Mouse (Mus musculus): ENCODE data around the gene Ddx3x.

Ddx3x gene

GRCm38 (mm10) chrX:13263356-13263755 is 17.4 kb upstream of the Ddx3x start:
- CTCF ChIA-PET = no interaction called here
- POLR2A ChIA-PET = interaction anchor here in 1 of 4 experiments (3.4 kb wide), 1 partner anchor 18 kb away, joined by 15 read pairs; the partner anchor contains the start of gene Ddx3x

GRCm38 (mm10) chrX:13275519-13276137 is 5.1 kb upstream of the Ddx3x start:
- ChIA-PET CTCF (no interaction called here), POLR2A (interaction anchor here in 1 of 4 experiments (0.9 to 1.4 kb wide), 3 partner anchors 9 to 71 kb away, joined by 3 to 5 read pairs (median 4); no protein-coding TSS in a partner anchor)

GRCm38 (mm10) chrX:13278996-13279395 is 1.8 kb upstream of the Ddx3x start:
- ChIA-PET POLR2A (interaction anchor here in 2 of 4 experiments (0.7 to 6.9 kb wide), 8 partner anchors 11 to 187 kb away, joined by 3 to 123 read pairs (median 34); no protein-coding TSS in a partner anchor), CTCF (interaction anchor here in 1 of 4 experiments (1.0 kb wide), 1 partner anchor 182 kb away, joined by 3 read pairs; no protein-coding TSS in a partner anchor)

GRCm38 (mm10) chrX:13280037-13280408 is 747 bp upstream of the Ddx3x start:
- POLR2A ChIA-PET = interaction anchor here in 3 of 4 experiments (0.6 to 8.2 kb wide), 51 partner anchors 8 to 1274 kb away, joined by 3 to 123 read pairs (median 8); partner anchors contain the start of gene Usp9x (in 1 of the 3)

GRCm38 (mm10) chrX:13281329-13282088 is 739 bp downstream of the Ddx3x start:
- CTCF ChIA-PET = interaction anchor here in 2 of 4 experiments (0.6 to 1.0 kb wide), 2 partner anchors 48 to 52 kb away, joined by 3 read pairs; no protein-coding TSS in a partner anchor
- POLR2A ChIA-PET = interaction anchor here (0.5 to 8.2 kb wide), 61 partner anchors 8 to 608 kb away, joined by 3 to 123 read pairs (median 7); partner anchors contain the start of genes 1810030O07Rik (in 1 of the 4) and Nyx (in 1 of the 4)

More at GRCm38 (mm10) chrX:13280037-13280408, 747 bp upstream of the Ddx3x start:
- CTCF ChIA-PET = no interaction called here

GRCm38 (mm10) chrX:13282089-13282850 is 1.5 kb downstream of the Ddx3x start:
- ChIA-PET CTCF (interaction anchor here in 1 of 4 experiments (0.6 kb wide), 1 partner anchor 48 kb away, joined by 3 read pairs; no protein-coding TSS in a partner anchor), POLR2A (interaction anchor here (0.6 to 8.2 kb wide), 50 partner anchors 7 to 609 kb away, joined by 3 to 123 read pairs (median 8); partner anchors contain the start of gene 1810030O07Rik (in 1 of the 4))

GRCm38 (mm10) chrX:13285772-13286171 is 5.0 kb downstream of the Ddx3x start:
- ChIA-PET CTCF (interaction anchor here in 1 of 4 experiments (0.7 kb wide), 1 partner anchor 458 kb away, joined by 3 read pairs; no protein-coding TSS in a partner anchor), POLR2A (interaction anchor here (0.6 to 8.2 kb wide), 19 partner anchors 9 to 998 kb away, joined by 3 to 123 read pairs (median 4); no protein-coding TSS in a partner anchor)

- ChIA-PET POLR2A (interaction anchor here (0.6 to 3.9 kb wide), 26 partner anchors 9 to 224 kb away, joined by 3 to 32 read pairs (median 4); partner anchors contain the start of gene Ddx3x (in 3 of the 4)), CTCF (interaction anchor here in 1 of 4 experiments (0.9 kb wide), 1 partner anchor 167 kb away, joined by 3 read pairs; no protein-coding TSS in a partner anchor)
Observed at GRCm38 (mm10) chrX:13294505-13295228, 13.9 kb downstream of the Ddx3x start.

- ChIA-PET POLR2A (interaction anchor here (0.6 to 3.9 kb wide), 24 partner anchors 9 to 736 kb away, joined by 3 to 32 read pairs (median 4); partner anchors contain the start of gene Ddx3x (in 3 of the 4)), CTCF (no interaction called here)
Observed at GRCm38 (mm10) chrX:13295229-13295571, 14.4 kb downstream of the Ddx3x start.

- POLR2A ChIA-PET = interaction anchor here in 3 of 4 experiments (0.6 to 3.9 kb wide), 13 partner anchors 10 to 181 kb away, joined by 3 to 32 read pairs (median 4); partner anchors contain the start of gene Ddx3x (in 3 of the 3)
- CTCF ChIA-PET = interaction anchor here in 1 of 4 experiments (0.7 kb wide), 1 partner anchor 76 kb away, joined by 3 read pairs; no protein-coding TSS in a partner anchor
Observed at GRCm38 (mm10) chrX:13296241-13296640, 15.5 kb downstream of the Ddx3x start.

- POLR2A ChIA-PET = interaction anchor here in 2 of 4 experiments (0.5 to 1.4 kb wide), 5 partner anchors 11 to 42 kb away, joined by 3 to 5 read pairs (median 3); partner anchors contain the start of gene Ddx3x (in 1 of the 2)
- CTCF ChIA-PET = no interaction called here
Observed at GRCm38 (mm10) chrX:13306190-13306589, 25.4 kb downstream of the Ddx3x start.

GRCm38 (mm10) chrX:13311396-13311795 is 30.6 kb downstream of the Ddx3x start:
- ChIA-PET POLR2A (interaction anchor here in 2 of 4 experiments (1.0 to 1.5 kb wide), 2 partner anchors 31 to 36 kb away, joined by 3 to 4 read pairs; partner anchors contain the start of gene Ddx3x (in 1 of the 2)), CTCF (no interaction called here)

- ChIA-PET CTCF (interaction anchor here in 1 of 4 experiments (0.6 kb wide), 1 partner anchor 48 kb away, joined by 3 read pairs; no protein-coding TSS in a partner anchor), POLR2A (interaction anchor here in 3 of 4 experiments (0.7 to 1.6 kb wide), 8 partner anchors 15 to 49 kb away, joined by 3 to 10 read pairs (median 4); partner anchors contain the start of gene Ddx3x (in 2 of the 3))
Observed at GRCm38 (mm10) chrX:13329611-13330010, 48.8 kb downstream of the Ddx3x start.
